Mouse (Mus musculus): ENCODE measurements around the gene Srsf4.

- TF ChIP-seq USF1 (IDR thresholded peaks at IDR 0.05; ENCODE audit: low read depth) (no peak), MAX (IDR thresholded peaks at IDR 0.05) (no peak), CTCF (IDR thresholded peaks at IDR 0.05; ENCODE audit: control insufficient read depth, insufficient read depth, insufficient read length) (no peak), MYOD1 (IDR thresholded peaks at IDR 0.05; ENCODE audit: control insufficient read depth, insufficient read length, low read depth) (no peak), MYOG (IDR thresholded peaks at IDR 0.05; ENCODE audit: control insufficient read depth, extremely low read depth, insufficient read length) (no peak), FOSL1 (IDR thresholded peaks at IDR 0.05; ENCODE audit: insufficient read depth, low read length, poor library complexity, severe bottlenecking) (no peak)
Measured at GRCm38 (mm10) chr4:131914046-131914643, 40.7 kb downstream of the Srsf4 start.

Data from C2C12 (cell line).